Mouse (Mus musculus) thymus, postnatal 4 days (tissue): ENCODE measurements around the gene Rplp2.

ENCODE experiments used
- DNase-seq: peaks from one replicate; pipeline ENCODE4 v3.0.0; 2021

Gene Rplp2

GRCm38 (mm10) chr7:141453636-141454035 is 6.5 kb downstream of the Rplp2 start:
- DNase-seq = no peak

- DNase-seq = peak; percentile 99
These were observed 7.9 kb downstream of the Rplp2 start, which contains the start of gene Pnpla2 for GRCm38 (mm10) chr7:141454967-141455551. Gene Pnpla2, plus strand, starts transcription at chr7:141455198.

GRCm38 (mm10) chr7:141455610-141456314 is 8.6 kb downstream of the Rplp2 start:
- DNase-seq = peak; percentile 60

GRCm38 (mm10) chr7:141456739-141457138 is 9.6 kb downstream of the Rplp2 start:
- DNase-seq = peak; percentile 9

- DNase-seq = peak; percentile 11
These were observed 10.1 kb downstream of the Rplp2 start for GRCm38 (mm10) chr7:141457236-141457635.

GRCm38 (mm10) chr7:141457986-141458660 is 11.0 kb downstream of the Rplp2 start:
- DNase-seq = peak; percentile 81

- no peak for DNase-seq
These were observed 11.5 kb downstream of the Rplp2 start for GRCm38 (mm10) chr7:141458661-141459060.

GRCm38 (mm10) chr7:141459301-141459711 is 12.1 kb downstream of the Rplp2 start:
- DNase-seq = peak; percentile 18

- no peak for DNase-seq
These were observed 12.8 kb downstream of the Rplp2 start for GRCm38 (mm10) chr7:141460001-141460390.

GRCm38 (mm10) chr7:141460391-141461113 is 13.4 kb downstream of the Rplp2 start, which contains the start of gene Cracr2b:
Gene Cracr2b, plus strand, starts transcription at chr7:141461094.
- DNase-seq = no peak

GRCm38 (mm10) chr7:141461521-141462332 is 14.6 kb downstream of the Rplp2 start:
- peak; percentile 60 for DNase-seq

- DNase-seq = no peak
These were observed 15.2 kb downstream of the Rplp2 start for GRCm38 (mm10) chr7:141462333-141462821.

- no peak for DNase-seq
These were observed 16.8 kb downstream of the Rplp2 start for GRCm38 (mm10) chr7:141463824-141464602.

GRCm38 (mm10) chr7:141464603-141465201 is 17.5 kb downstream of the Rplp2 start:
- peak; percentile 76 for DNase-seq

GRCm38 (mm10) chr7:141465388-141466044 is 18.3 kb downstream of the Rplp2 start:
- peak; percentile 21 for DNase-seq

- no peak for DNase-seq
These were observed 18.9 kb downstream of the Rplp2 start for GRCm38 (mm10) chr7:141466045-141466394.

- DNase-seq = no peak
These were observed 19.5 kb downstream of the Rplp2 start for GRCm38 (mm10) chr7:141466607-141467148.

GRCm38 (mm10) chr7:141467230-141468030 is 20.3 kb downstream of the Rplp2 start, which contains the start of gene Cd151:
Gene Cd151, plus strand, starts transcription at chr7:141467392.
- peak; percentile 79 for DNase-seq

GRCm38 (mm10) chr7:141468164-141468521 is 21.0 kb downstream of the Rplp2 start:
- no peak for DNase-seq
